Mouse (Mus musculus): ENCODE data around the gene Satb1. TPM values are rescaled to one million over a fixed set of nuclear protein-coding genes. Genes with fewer than 3 reads are reported as not detected.

The Satb1 gene
- total and polyA plus RNA-seq, 3 experiments: not detected

GRCm38 (mm10) chr17:51806124-51806960 lies 26.7 kb downstream of the Satb1 start:
- dilution Hi-C loops (cut with MboI; ENCODE audit: extremely low pct_ligation_motif_present, extremely low pct_unique_long_range_greater_than_20kb, low sequenced_read_pairs) (no loop called here), in situ Hi-C loops (cut with MboI; ENCODE audit: low pct_ligation_motif_present, low pct_unique_long_range_greater_than_20kb, low sequenced_read_pairs) (no loop called here)
- H3K27me3 ChIP-seq (replicated peaks): no peaks in the 10 kb centered on the region
- no peak overlapping the region for H3K4me2 ChIP-seq (ENCODE audit: insufficient read depth, low read depth, poor library complexity, severe bottlenecking)
- peaks cover 4% of the 10 kb centered on the region for H3K9me3 ChIP-seq (replicated peaks; ENCODE audit: low read length)
- no peak for TF ChIP-seq USF2 (conservative IDR thresholded peaks at IDR 0.05; ENCODE audit: low read depth, low read length)
- TF ChIP-seq CHD1 (IDR thresholded peaks at IDR 0.05; ENCODE audit: low read depth, low read length): no peak
- no peak for TF ChIP-seq MAZ (IDR thresholded peaks at IDR 0.05; ENCODE audit: low read depth, low read length)
- no peak overlapping the region for H3K27ac ChIP-seq (ENCODE audit: insufficient read depth, low read depth)
- H3K4me1 ChIP-seq (ENCODE audit: control insufficient read depth in 1 of 2, insufficient read depth in 2 of 2): no peaks in the 10 kb centered on the region
- H3K9ac ChIP-seq (ENCODE audit: insufficient read depth, low read depth): no peak overlapping the region
- no peak for DNase-seq (ENCODE audit: extremely low read depth)
- H3K36me3 ChIP-seq (replicated peaks in 1 of 2; ENCODE audit: control insufficient read depth in 1 of 2, insufficient read depth in 1 of 2, low read length in 1 of 2): no peaks in the 10 kb centered on the region
- H3K4me3 ChIP-seq (replicated peaks in 1 of 3; ENCODE audit: low read depth in 2 of 3, low read length in 2 of 3, poor library complexity in 1 of 3): no peak overlapping the region
- no peaks in the 10 kb centered on the region for H3K79me2 ChIP-seq (replicated peaks; ENCODE audit: control insufficient read depth, extremely low read depth, insufficient read depth, poor library complexity, severe bottlenecking)

GRCm38 (mm10) chr17:51800208-51800607 lies 32.9 kb downstream of the Satb1 start:
- in situ Hi-C loops (cut with MboI; ENCODE audit: low pct_ligation_motif_present, low pct_unique_long_range_greater_than_20kb, low sequenced_read_pairs) (no loop called here), dilution Hi-C loops (cut with MboI; ENCODE audit: extremely low pct_ligation_motif_present, extremely low pct_unique_long_range_greater_than_20kb, low sequenced_read_pairs) (no loop called here)
- DNase-seq (ENCODE audit: extremely low read depth): no peak
- TF ChIP-seq IRF4 (IDR thresholded peaks at IDR 0.05; ENCODE audit: low read depth, low read length) (no peak), TCF12 (IDR thresholded peaks at IDR 0.05; ENCODE audit: low read depth, low read length) (no peak), JUND (conservative IDR thresholded peaks at IDR 0.05; ENCODE audit: low read depth, low read length) (no peak), HCFC1 (IDR thresholded peaks at IDR 0.05; ENCODE audit: low read depth, low read length) (no peak), TBP (conservative IDR thresholded peaks at IDR 0.05; ENCODE audit: low read depth, low read length) (no peak), ETS1 (conservative IDR thresholded peaks at IDR 0.05; ENCODE audit: low read depth, low read length) (no peak), GABPA (IDR thresholded peaks at IDR 0.05; ENCODE audit: insufficient replicate concordance, low read depth, low read length) (no peak), MXI1 (IDR thresholded peaks at IDR 0.05; ENCODE audit: low read depth, low read length) (no peak), RAD21 (IDR thresholded peaks at IDR 0.05; ENCODE audit: low read depth, low read length) (no peak), BHLHE40 (IDR thresholded peaks at IDR 0.05; ENCODE audit: low read depth, low read length) (no peak), CHD2 (IDR thresholded peaks at IDR 0.05; ENCODE audit: low read length) (no peak), PAX5 (IDR thresholded peaks at IDR 0.05; ENCODE audit: low read length) (no peak), MAZ (IDR thresholded peaks at IDR 0.05; ENCODE audit: low read depth, low read length) (no peak)
- Histone ChIP-seq H3K27ac (ENCODE audit: insufficient read depth, low read depth) (no peak overlapping the region), H3K4me3 (replicated peaks in 1 of 3; ENCODE audit: low read depth in 2 of 3, low read length in 2 of 3, poor library complexity in 1 of 3) (no peak overlapping the region), H3K79me2 (replicated peaks; ENCODE audit: control insufficient read depth, extremely low read depth, insufficient read depth, poor library complexity, severe bottlenecking) (no peaks in the 10 kb centered on the region), H3K27me3 (replicated peaks) (no peaks in the 10 kb centered on the region), H3K9me3 (replicated peaks; ENCODE audit: low read length) (no peaks in the 10 kb centered on the region), H3K4me2 (ENCODE audit: insufficient read depth, low read depth, poor library complexity, severe bottlenecking) (no peak overlapping the region), H3K4me1 (ENCODE audit: control insufficient read depth in 1 of 2, insufficient read depth in 2 of 2) (no peaks in the 10 kb centered on the region), H3K36me3 (replicated peaks in 1 of 2; ENCODE audit: control insufficient read depth in 1 of 2, insufficient read depth in 1 of 2, low read length in 1 of 2) (no peaks in the 10 kb centered on the region), H3K9ac (ENCODE audit: insufficient read depth, low read depth) (no peak overlapping the region)

Data from CH12.LX (cell line).